ENCODE assay signal across 24 mouse cellular contexts in the genomic region with DNA sequence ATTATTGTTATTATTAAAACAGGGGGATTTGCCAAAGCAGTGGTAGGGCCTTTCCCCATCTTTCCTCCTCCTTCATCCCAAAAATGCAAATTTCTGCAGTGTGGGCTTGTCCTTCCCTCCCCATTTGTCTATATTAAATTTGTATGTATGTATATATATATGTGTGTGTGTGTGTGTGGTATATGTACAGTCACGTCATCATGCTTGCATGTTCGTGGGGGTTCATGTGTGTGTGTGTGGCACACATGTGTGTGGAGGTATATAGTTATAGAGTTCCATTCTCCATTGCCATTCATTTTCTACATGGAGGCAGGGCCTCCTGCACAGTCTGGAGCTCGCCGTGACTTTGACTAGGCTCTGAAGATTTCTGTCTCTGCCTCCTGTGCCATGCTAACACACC. TPM values are rescaled to one million over a fixed set of nuclear protein-coding genes. Genes with fewer than 3 reads are reported as not detected.
DNase-seq lines count a peak whose midpoint lies in the region; ATAC-seq and TF ChIP-seq lines count a peak whose summit lies in the region.
"Had no signal": no experiment of that assay in that cellular context is flagged by ENCODE, and none has a peak within 500 bp of the region (broad histone marks: within the 10 kb centered on the region; RNA-seq: fewer than 3 reads in every experiment).

No protein-coding gene starts in this region.

- no peaks in the 10 kb centered on the region for H3K27me3 ChIP-seq in intestine, embryonic 16.5 days (replicated peaks; ENCODE audit: control insufficient read depth, insufficient read depth, low read length)
- no peaks in the 10 kb centered on the region for H3K27me3 ChIP-seq in intestine, embryonic 15.5 days (replicated peaks)
- H3K27me3 ChIP-seq in stomach, postnatal 0 days (ENCODE audit: control insufficient read depth, insufficient read depth, low read length), result no peaks in the 10 kb centered on the region
- H3K27me3 ChIP-seq: embryonic facial prominence, embryonic 12.5 days; forebrain, embryonic 13.5 days; forebrain, embryonic 15.5 days had no signal

- H3K9ac ChIP-seq in intestine, embryonic 16.5 days (ENCODE audit: low read depth, low read length), result no peak overlapping the region
- no peak overlapping the region for H3K9ac ChIP-seq in intestine, embryonic 15.5 days
- H3K9ac ChIP-seq in stomach, postnatal 0 days (ENCODE audit: low read length), result no peak overlapping the region
- H3K9ac ChIP-seq: embryonic facial prominence, embryonic 12.5 days; forebrain, embryonic 13.5 days; forebrain, embryonic 15.5 days had no signal

- no peaks in the 10 kb centered on the region for H3K36me3 ChIP-seq in intestine, embryonic 16.5 days (ENCODE audit: control insufficient read depth, insufficient read depth, low read length)
- H3K36me3 ChIP-seq in intestine, embryonic 15.5 days, result no peaks in the 10 kb centered on the region
- no peaks in the 10 kb centered on the region for H3K36me3 ChIP-seq in stomach, postnatal 0 days (ENCODE audit: control insufficient read depth, insufficient read depth, low read length)
- H3K36me3 ChIP-seq: embryonic facial prominence, embryonic 10.5 days; embryonic facial prominence, embryonic 12.5 days; forebrain, embryonic 15.5 days; G1E had no signal

- H3K27ac ChIP-seq in intestine, embryonic 16.5 days (ENCODE audit: low read length), result no peak overlapping the region
- no peak overlapping the region for H3K27ac ChIP-seq in intestine, embryonic 15.5 days
- H3K27ac ChIP-seq in stomach, postnatal 0 days (replicated peaks), result peak overlapping the region; percentile 13; the same call in 1 of the 2 replicates
- H3K27ac ChIP-seq: embryonic facial prominence, embryonic 10.5 days; embryonic facial prominence, embryonic 12.5 days; forebrain, embryonic 13.5 days; forebrain, embryonic 15.5 days had no signal

- no peak overlapping the region for H3K4me3 ChIP-seq in intestine, embryonic 16.5 days (ENCODE audit: low read length)
- H3K4me3 ChIP-seq in intestine, embryonic 15.5 days (replicated peaks), result no peak overlapping the region
- H3K4me3 ChIP-seq in stomach, postnatal 0 days (ENCODE audit: low read depth, low read length), result no peak overlapping the region
- H3K4me3 ChIP-seq: embryonic facial prominence, embryonic 10.5 days; embryonic facial prominence, embryonic 12.5 days; forebrain, embryonic 13.5 days; forebrain, embryonic 15.5 days had no signal

- no peak for TF ChIP-seq EP300 in stomach, postnatal 0 days (optimal IDR thresholded peaks at IDR 0.05)

- 89% methylated on average over 4 of the region's 4 CpGs for WGBS in intestine, embryonic 16.5 days
- WGBS in intestine, embryonic 15.5 days, result 83% methylated on average over 4 of the region's 4 CpGs
- WGBS in stomach, postnatal 0 days, result 81% methylated on average over 4 of the region's 4 CpGs

- no peaks in the 10 kb centered on the region for H3K9me3 ChIP-seq in intestine, embryonic 16.5 days (ENCODE audit: control insufficient read depth, low read length)
- H3K9me3 ChIP-seq in intestine, embryonic 15.5 days, result no peaks in the 10 kb centered on the region
- no peaks in the 10 kb centered on the region for H3K9me3 ChIP-seq in stomach, postnatal 0 days (ENCODE audit: control insufficient read depth, low read length)
- H3K9me3 ChIP-seq: embryonic facial prominence, embryonic 10.5 days; embryonic facial prominence, embryonic 12.5 days; forebrain, embryonic 13.5 days; forebrain, embryonic 15.5 days had no signal

- ATAC-seq in intestine, embryonic 16.5 days, result 0 out of 2 replicates have a peak, but pooled peaks have one; percentile 17
- ATAC-seq in intestine, embryonic 15.5 days, result no peak
- ATAC-seq in stomach, postnatal 0 days (ENCODE audit: low FRiP score, low TSS enrichment), result 0 out of 2 replicates have a peak, but pooled peaks have one; percentile 30
- ATAC-seq: activated CD4-positive, CD25-positive, alpha-beta regulatory T cell, adult 4 months; CD4-positive, CD25-positive, alpha-beta regulatory T cell, adult 4 months; forebrain, embryonic 13.5 days; forebrain, embryonic 15.5 days; Patski had no signal

- peak; percentile 66 for DNase-seq in heart, adult 11 months
- no peak for DNase-seq in heart, postnatal 36 days
- no peak for DNase-seq in stomach, postnatal 0 days (ENCODE audit: low spot score)
- DNase-seq: adrenal gland, adult 8-10 months; B cell, adult 2 months; cerebellum, adult 11-12 months; cerebellum, adult 2 months; cerebellum, adult 9-10 months; cerebellum, postnatal 10 days; cerebellum, postnatal 25 days had no signal

- intact Hi-C loops in heart, postnatal 36 days (cut with DNase I), result no loop called here

- H3K4me1 ChIP-seq in intestine, embryonic 16.5 days (ENCODE audit: control insufficient read depth, insufficient read depth, low read length), result peaks cover 6% of the 10 kb centered on the region; the same call in 1 of the 2 replicates
- no peaks in the 10 kb centered on the region for H3K4me1 ChIP-seq in intestine, embryonic 15.5 days (replicated peaks)
- no peaks in the 10 kb centered on the region for H3K4me1 ChIP-seq in stomach, postnatal 0 days (replicated peaks; ENCODE audit: control insufficient read depth, insufficient read depth)
- H3K4me1 ChIP-seq: embryonic facial prominence, embryonic 10.5 days; embryonic facial prominence, embryonic 12.5 days; forebrain, embryonic 13.5 days; forebrain, embryonic 15.5 days had no signal

- H3K4me2 ChIP-seq in intestine, embryonic 16.5 days (ENCODE audit: low read depth, low read length), result no peak overlapping the region
- no peak overlapping the region for H3K4me2 ChIP-seq in intestine, embryonic 15.5 days (replicated peaks)
- no peak overlapping the region for H3K4me2 ChIP-seq in stomach, postnatal 0 days (replicated peaks; ENCODE audit: low read depth)
- H3K4me2 ChIP-seq: embryonic facial prominence, embryonic 12.5 days; forebrain, embryonic 13.5 days; forebrain, embryonic 15.5 days had no signal

- TF ChIP-seq CTCF in stomach, postnatal 0 days (IDR thresholded peaks at IDR 0.05; ENCODE audit: low read depth), result no peak

RNA-seq across cellular contexts. Expression of a gene that starts 22.0 kb away (rescaled TPM):
- not detected for total RNA-seq in heart, postnatal 36 days (2021)
- polyA plus RNA-seq in intestine, embryonic 16.5 days (2015; fragmentation: Nextera tagmentation; extraction: Ambion mirVana), result 0.20 and 0.28 TPM in 2 replicates
- 0.41 TPM in 1 of 2 replicates, not detected in the other for polyA plus RNA-seq in intestine, embryonic 15.5 days (2015; fragmentation: Nextera tagmentation; extraction: Ambion mirVana)
- 0.76 and 0.99 TPM in 2 replicates for polyA plus RNA-seq in stomach, postnatal 0 days (2015; fragmentation: Nextera tagmentation; extraction: Ambion mirVana)
- total RNA-seq: adrenal gland, adult 18-20 months; adrenal gland, adult 8-10 months; adrenal gland, postnatal 14 days; adrenal gland, postnatal 36 days; CH12.LX; G1E had no signal
- polyA plus RNA-seq: activated CD4-positive, CD25-positive, alpha-beta regulatory T cell, adult 4 months; CD4-positive, CD25-positive, alpha-beta regulatory T cell, adult 4 months; G1E; Patski had no signal
